In the genomic region with DNA sequence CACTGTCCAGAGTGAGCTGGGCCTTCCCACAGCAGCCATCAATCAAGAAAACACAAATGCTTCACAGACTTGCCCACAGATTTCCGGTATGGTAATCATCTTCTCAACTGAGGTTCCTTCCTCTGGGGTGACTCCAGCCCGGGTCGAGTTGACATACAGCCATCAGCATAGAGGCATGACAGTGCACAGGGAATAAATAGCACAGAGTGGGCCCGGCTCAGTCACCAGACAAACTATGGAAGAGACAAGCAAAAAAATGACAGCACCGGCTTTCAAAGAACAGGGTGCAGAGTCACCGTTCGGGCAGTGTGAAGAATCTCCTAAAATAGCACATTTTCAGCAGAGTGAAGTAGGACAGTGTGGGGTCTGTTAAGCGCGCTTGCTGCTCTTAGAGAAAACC, we compare ENCODE assay signal across 17 mouse cellular contexts.
DNase-seq lines count a peak whose midpoint lies in the region; ATAC-seq lines count a peak whose summit lies in the region.
"Had no signal": no experiment of that assay in that cellular context is flagged by ENCODE, and none has a peak within 500 bp of the region (broad histone marks: within the 10 kb centered on the region; RNA-seq: fewer than 3 reads in every experiment).

No protein-coding gene starts in this region.

- WGBS in intestine, embryonic 14.5 days, result 68% methylated on average over 9 of the region's 9 CpGs
- 62% methylated on average over 9 of the region's 9 CpGs for WGBS in intestine, embryonic 15.5 days

- no peaks in the 10 kb centered on the region for H3K27me3 ChIP-seq in intestine, embryonic 14.5 days (replicated peaks; ENCODE audit: control insufficient read depth, insufficient read depth, low read length)
- H3K27me3 ChIP-seq in intestine, embryonic 15.5 days (replicated peaks), result no peaks in the 10 kb centered on the region
- H3K27me3 ChIP-seq: midbrain, embryonic 13.5 days; Patski had no signal

- no peaks in the 10 kb centered on the region for H3K9me3 ChIP-seq in intestine, embryonic 14.5 days (ENCODE audit: control insufficient read depth, low read length)
- H3K9me3 ChIP-seq in intestine, embryonic 15.5 days, result no peaks in the 10 kb centered on the region
- H3K9me3 ChIP-seq: midbrain, embryonic 13.5 days had no signal

- H3K36me3 ChIP-seq in intestine, embryonic 14.5 days (ENCODE audit: control insufficient read depth, insufficient read depth, low read length), result no peaks in the 10 kb centered on the region
- H3K36me3 ChIP-seq in intestine, embryonic 15.5 days, result no peaks in the 10 kb centered on the region
- H3K36me3 ChIP-seq: midbrain, embryonic 13.5 days had no signal

- H3K4me3 ChIP-seq in intestine, embryonic 14.5 days (ENCODE audit: low read depth, low read length), result no peak overlapping the region
- no peak overlapping the region for H3K4me3 ChIP-seq in intestine, embryonic 15.5 days (replicated peaks)
- H3K4me3 ChIP-seq: heart, adult 2 months; midbrain, embryonic 13.5 days had no signal

- no peak for ATAC-seq in intestine, embryonic 14.5 days (replicated peaks; ENCODE audit: low FRiP score, low TSS enrichment, low read depth)
- no peak for ATAC-seq in intestine, embryonic 15.5 days
- peak; percentile 96 for ATAC-seq in megakaryocyte progenitor cell, adult 5-6 weeks (replicated peaks; ENCODE audit: poor library complexity)
- ATAC-seq: midbrain, embryonic 13.5 days; Patski had no signal

- DNase-seq in intestine, embryonic 14.5 days (ENCODE audit: low spot score), result peak; percentile 33
- DNase-seq in CD8-positive naive resting alpha-beta T cell, adult 2 months (ENCODE audit: low read depth in 2 of 2, low spot score in 2 of 2), result peak; percentile 26 to 27
- DNase-seq in induced T-regulatory cell, adult 2 months (ENCODE audit: low read depth), result peak; percentile 59
- DNase-seq in adrenal gland, postnatal 36 days, result no peak
- DNase-seq in urinary bladder, postnatal 25 days (ENCODE audit: low spot score), result no peak
- DNase-seq in cerebellum, postnatal 4 days (ENCODE audit: low spot score in 2 of 2), result no peak
- DNase-seq: adrenal gland, adult 8-10 months; heart, adult 2 months; heart, postnatal 4 days; kidney, adult 18-20 months; layer of hippocampus, adult 9-11 months; left cerebral cortex, postnatal 4 days; retina, postnatal 1 day had no signal

- no peak overlapping the region for H3K4me2 ChIP-seq in intestine, embryonic 14.5 days (ENCODE audit: low read length)
- H3K4me2 ChIP-seq in intestine, embryonic 15.5 days (replicated peaks), result no peak overlapping the region
- H3K4me2 ChIP-seq: midbrain, embryonic 13.5 days had no signal

- H3K27ac ChIP-seq in intestine, embryonic 14.5 days (ENCODE audit: low read depth), result no peak overlapping the region
- H3K27ac ChIP-seq in intestine, embryonic 15.5 days, result no peak overlapping the region
- H3K27ac ChIP-seq: heart, adult 2 months; midbrain, embryonic 13.5 days had no signal

- H3K9ac ChIP-seq in intestine, embryonic 14.5 days (ENCODE audit: low read length), result no peak overlapping the region
- no peak overlapping the region for H3K9ac ChIP-seq in intestine, embryonic 15.5 days
- H3K9ac ChIP-seq: midbrain, embryonic 13.5 days had no signal

- no peaks in the 10 kb centered on the region for H3K4me1 ChIP-seq in intestine, embryonic 14.5 days (replicated peaks; ENCODE audit: control insufficient read depth, insufficient read depth, low read length)
- H3K4me1 ChIP-seq in intestine, embryonic 15.5 days (replicated peaks), result no peaks in the 10 kb centered on the region
- H3K4me1 ChIP-seq: midbrain, embryonic 13.5 days had no signal

Comparison
In these comparisons a context has a peak if more than half of its experiments do, and no peak if none do; other contexts are left out.
1. DNase-seq: peak in intestine, embryonic 14.5 days (single experiment), CD8-positive naive resting alpha-beta T cell, adult 2 months (2 of 2) and induced T-regulatory cell, adult 2 months (single experiment); none in adrenal gland, postnatal 36 days (0 of 2), urinary bladder, postnatal 25 days (single experiment) and cerebellum, postnatal 4 days (0 of 2).